Mouse (Mus musculus): ENCODE data around the gene Rag1.

Gene Rag1

GRCm38 (mm10) chr2:101638979-101639839, 10.1 kb downstream of the Rag1 start:
- DNase-seq: no peak

GRCm38 (mm10) chr2:101628297-101629236, 20.7 kb downstream of the Rag1 start:
- peak; percentile 96 for DNase-seq

GRCm38 (mm10) chr2:101627227-101627626, 22.1 kb downstream of the Rag1 start:
- no peak for DNase-seq

- no peak for DNase-seq
These were observed 24.8 kb downstream of the Rag1 start, which contains the start of gene Rag2 for GRCm38 (mm10) chr2:101624526-101624925. Gene Rag2, plus strand, starts transcription at chr2:101624718.

- DNase-seq: no peak
These were observed 25.3 kb downstream of the Rag1 start for GRCm38 (mm10) chr2:101624011-101624410.

- no peak for DNase-seq
These were observed 26.3 kb downstream of the Rag1 start for GRCm38 (mm10) chr2:101623042-101623441.

- DNase-seq: no peak
These were observed 27.7 kb downstream of the Rag1 start for GRCm38 (mm10) chr2:101621611-101622010.

GRCm38 (mm10) chr2:101620899-101621298, 28.4 kb downstream of the Rag1 start:
- no peak for DNase-seq

- DNase-seq: no peak
These were observed 30.9 kb downstream of the Rag1 start for GRCm38 (mm10) chr2:101618373-101618772.

GRCm38 (mm10) chr2:101615464-101616305, 33.6 kb downstream of the Rag1 start:
- no peak for DNase-seq

- no peak for DNase-seq
These were observed 38.4 kb downstream of the Rag1 start for GRCm38 (mm10) chr2:101610861-101611260.

- DNase-seq: no peak
These were observed 40.9 kb downstream of the Rag1 start for GRCm38 (mm10) chr2:101608232-101608894.

- DNase-seq: no peak
These were observed 46.2 kb downstream of the Rag1 start for GRCm38 (mm10) chr2:101603099-101603498.

GRCm38 (mm10) chr2:101600703-101601102, 48.6 kb downstream of the Rag1 start:
- DNase-seq: no peak

- peak; percentile 15 for DNase-seq
These were observed 50.8 kb downstream of the Rag1 start for GRCm38 (mm10) chr2:101598190-101599181.

GRCm38 (mm10) chr2:101597186-101597585, 52.1 kb downstream of the Rag1 start:
- DNase-seq: no peak

- no peak for DNase-seq
These were observed 54.6 kb downstream of the Rag1 start for GRCm38 (mm10) chr2:101594681-101595080.

GRCm38 (mm10) chr2:101592886-101593285, 56.4 kb downstream of the Rag1 start:
- no peak for DNase-seq

- DNase-seq: no peak
These were observed 57.1 kb downstream of the Rag1 start for GRCm38 (mm10) chr2:101592023-101592841.

GRCm38 (mm10) chr2:101591356-101591755, 57.9 kb downstream of the Rag1 start:
- no peak for DNase-seq
